21 mouse cellular contexts compared by ENCODE assay signal in the genomic region with DNA sequence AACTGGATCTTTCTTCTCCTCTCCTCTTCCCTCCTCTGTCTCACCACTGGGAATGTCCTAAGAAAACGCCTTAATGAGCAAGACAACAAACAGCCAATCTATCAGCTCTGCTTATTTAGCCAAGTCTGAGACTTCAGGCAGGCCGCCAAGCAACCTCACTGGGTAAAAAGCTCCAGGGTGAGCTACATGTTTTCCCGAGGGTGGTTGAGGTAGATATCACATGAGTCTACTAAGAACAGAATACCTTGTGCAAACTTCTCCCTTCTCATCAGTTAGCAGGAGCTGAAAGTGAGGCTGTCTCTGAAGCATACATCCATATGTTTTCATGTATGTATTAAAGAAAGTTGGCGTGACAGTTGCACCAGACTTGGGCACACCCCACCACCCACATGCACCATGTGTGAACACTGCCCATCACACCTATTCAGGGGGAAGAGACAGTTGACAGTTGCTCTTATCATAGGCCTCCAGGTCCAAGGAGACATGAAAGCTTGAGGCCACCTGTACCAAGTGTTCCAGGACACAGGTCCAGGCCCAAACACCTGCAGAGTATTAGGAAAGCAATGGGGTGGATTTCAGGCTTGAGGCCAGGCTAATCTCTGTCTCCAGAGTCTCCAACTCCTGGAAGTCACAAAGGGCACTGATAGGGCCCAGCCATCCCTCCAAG. TPM values are rescaled to one million over a fixed set of nuclear protein-coding genes. Genes with fewer than 3 reads are reported as not detected.
DNase-seq lines count a peak whose midpoint lies in the region; ATAC-seq and TF ChIP-seq lines count a peak whose summit lies in the region.
"Had no signal": no experiment of that assay in that cellular context is flagged by ENCODE, and none has a peak within 500 bp of the region (broad histone marks: within the 10 kb centered on the region; RNA-seq: fewer than 3 reads in every experiment).

No protein-coding gene starts in this region.

- no peaks in the 10 kb centered on the region for H3K27me3 ChIP-seq in Patski
- H3K27me3 ChIP-seq in liver, embryonic 11.5 days (replicated peaks; ENCODE audit: control insufficient read depth, insufficient read depth, low read length), result no peaks in the 10 kb centered on the region
- H3K27me3 ChIP-seq in intestine, postnatal 0 days (replicated peaks; ENCODE audit: control insufficient read depth, insufficient read depth, low read length), result no peaks in the 10 kb centered on the region
- H3K27me3 ChIP-seq: lung, embryonic 15.5 days had no signal

- no peaks in the 10 kb centered on the region for H3K9me3 ChIP-seq in liver, embryonic 11.5 days (ENCODE audit: control insufficient read depth, low read length)
- H3K9me3 ChIP-seq in intestine, postnatal 0 days (ENCODE audit: control insufficient read depth), result no peaks in the 10 kb centered on the region
- H3K9me3 ChIP-seq: embryonic facial prominence, embryonic 10.5 days; limb, embryonic 10.5 days; lung, embryonic 15.5 days had no signal

- CTCF ChIA-PET in Patski (lab: Charles Lee), result interaction anchor here (0.8 to 1.9 kb wide), 4 partner anchors 15 to 60 kb away, joined by 3 to 9 read pairs (median 4); no protein-coding TSS in a partner anchor

- in situ Hi-C loops in Patski (cut with MboI; ENCODE audit: low pct_unique_long_range_greater_than_20kb), result no loop called here

- H3K4me1 ChIP-seq in liver, embryonic 11.5 days (replicated peaks; ENCODE audit: control insufficient read depth, insufficient read depth, low read length), result peaks cover 61% of the 10 kb centered on the region
- no peaks in the 10 kb centered on the region; the same call in 1 of the 2 replicates for H3K4me1 ChIP-seq in intestine, postnatal 0 days (replicated peaks; ENCODE audit: control insufficient read depth, insufficient read depth, low read length)
- H3K4me1 ChIP-seq: embryonic facial prominence, embryonic 10.5 days; limb, embryonic 10.5 days had no signal

- H3K9ac ChIP-seq in liver, embryonic 11.5 days (ENCODE audit: low read depth, low read length), result no peak overlapping the region
- no peak overlapping the region for H3K9ac ChIP-seq in intestine, postnatal 0 days (ENCODE audit: low read depth, low read length)
- H3K9ac ChIP-seq: lung, embryonic 15.5 days had no signal

- WGBS in liver, embryonic 11.5 days, result 63% methylated on average over 4 of the region's 4 CpGs
- 68% methylated on average over 4 of the region's 4 CpGs for WGBS in intestine, postnatal 0 days

- H3K4me3 ChIP-seq in liver, embryonic 11.5 days (ENCODE audit: low read depth, low read length), result no peak overlapping the region
- H3K4me3 ChIP-seq in intestine, postnatal 0 days (ENCODE audit: low read depth, low read length), result no peak overlapping the region
- H3K4me3 ChIP-seq: embryonic facial prominence, embryonic 10.5 days; erythroblast, embryonic 14.5 days; gastrocnemius, adult 2 months; limb, embryonic 10.5 days; lung, embryonic 15.5 days; myocyte had no signal

- no peak for TF ChIP-seq CTCF in Patski (IDR thresholded peaks at IDR 0.05)
- no peak for TF ChIP-seq CTCF in intestine, postnatal 0 days (IDR thresholded peaks at IDR 0.05; ENCODE audit: low read depth)

- H3K27ac ChIP-seq in liver, embryonic 11.5 days (ENCODE audit: low read depth, low read length), result peak overlapping the region; percentile 97
- no peak overlapping the region for H3K27ac ChIP-seq in intestine, postnatal 0 days (ENCODE audit: low read depth, low read length)
- H3K27ac ChIP-seq: embryonic facial prominence, embryonic 10.5 days; gastrocnemius, adult 2 months; limb, embryonic 10.5 days; lung, embryonic 15.5 days had no signal

- DNase-seq in cerebellum, adult 9-11 months, result peak; percentile 26
- no peak for DNase-seq in cerebellum, adult 9-10 months
- peak; percentile 91 for DNase-seq in Patski (ENCODE audit: low read depth, low spot score)
- no peak for DNase-seq in liver, embryonic 11.5 days (ENCODE audit: low spot score)
- no peak for DNase-seq in kidney, adult 11 months
- DNase-seq in frontal cortex, adult 2 months (ENCODE audit: extremely low spot score in 1 of 2, low spot score in 1 of 2), result no peak
- DNase-seq: adrenal gland, adult 8-10 months; cerebellum, postnatal 36 days; gastrocnemius, adult 2 months; kidney, adult 9 months; kidney, postnatal 4 days; midbrain, embryonic 14.5 days had no signal

- POLR2A ChIA-PET in Patski (lab: Charles Lee), result interaction anchor here (1.0 kb wide), 1 partner anchor 18 kb away, joined by 3 read pairs; no protein-coding TSS in a partner anchor

- H3K36me3 ChIP-seq in liver, embryonic 11.5 days (ENCODE audit: control insufficient read depth, insufficient read depth, low read length), result no peaks in the 10 kb centered on the region
- no peaks in the 10 kb centered on the region for H3K36me3 ChIP-seq in intestine, postnatal 0 days (ENCODE audit: control insufficient read depth, insufficient read depth)
- H3K36me3 ChIP-seq: embryonic facial prominence, embryonic 10.5 days; limb, embryonic 10.5 days; lung, embryonic 15.5 days had no signal

- no peak overlapping the region; the same call in 1 of the 2 replicates for H3K4me2 ChIP-seq in liver, embryonic 11.5 days
- no peak overlapping the region for H3K4me2 ChIP-seq in intestine, postnatal 0 days (replicated peaks; ENCODE audit: low read depth)
- H3K4me2 ChIP-seq: lung, embryonic 15.5 days had no signal

- no peak for ATAC-seq in Patski
- ATAC-seq in liver, embryonic 11.5 days (replicated peaks; ENCODE audit: low FRiP score), result peak; percentile 47
- ATAC-seq in megakaryocyte-erythroid progenitor cell, adult 5-6 weeks (replicated peaks; ENCODE audit: low FRiP score, low TSS enrichment, poor library complexity, severe bottlenecking), result peak; percentile 43
- no peak for ATAC-seq in intestine, postnatal 0 days

RNA-seq across cellular contexts. Expression of a gene that starts 35.8 kb away (rescaled TPM):
- polyA plus RNA-seq in Patski (2021), result 21.1 TPM
- 2.1 TPM in 2 replicates for polyA plus RNA-seq in liver, embryonic 11.5 days (2014; fragmentation: Nextera tagmentation; extraction: Ambion mirVana)
- total RNA-seq in megakaryocyte-erythroid progenitor cell, adult 5-6 weeks (2014; fragmentation: Nextera tagmentation), result 1.5 and 2.3 TPM in 2 replicates
- 1.6 and 2.6 TPM in 2 replicates for total RNA-seq in megakaryocyte-erythroid progenitor cell, adult 5-6 weeks (2017)
- polyA plus RNA-seq in frontal cortex, adult 2 months (2012; rRNA removed), result 114 and 115 TPM in 2 replicates
- polyA plus RNA-seq in intestine, postnatal 0 days (2015; fragmentation: Nextera tagmentation; extraction: Ambion mirVana), result 7.9 and 9.2 TPM in 2 replicates

RNA-seq across cellular contexts. Expression of a gene that starts 44.5 kb away (rescaled TPM):
- 0.46 TPM for polyA plus RNA-seq in Patski (2021)
- polyA plus RNA-seq in liver, embryonic 11.5 days (2014; fragmentation: Nextera tagmentation; extraction: Ambion mirVana), result 5.3 and 5.5 TPM in 2 replicates
- 0.66 TPM in 1 of 2 replicates, not detected in the other for total RNA-seq in megakaryocyte-erythroid progenitor cell, adult 5-6 weeks (2014; fragmentation: Nextera tagmentation)
- total RNA-seq in megakaryocyte-erythroid progenitor cell, adult 5-6 weeks (2017), result 0.57 TPM in 1 of 2 replicates, not detected in the other
- polyA plus RNA-seq in frontal cortex, adult 2 months (2012; rRNA removed), result 19.5 and 19.9 TPM in 2 replicates
- 0.25 and 0.35 TPM in 2 replicates for polyA plus RNA-seq in intestine, postnatal 0 days (2015; fragmentation: Nextera tagmentation; extraction: Ambion mirVana)
- total RNA-seq: granulocyte monocyte progenitor cell, adult 5-6 weeks; neutrophil, adult 5-6 weeks had no signal

Comparison
In these comparisons a context has a peak if more than half of its experiments do, and no peak if none do; other contexts are left out.
1. DNase-seq: peak in cerebellum, adult 9-11 months (single experiment) and Patski (single experiment); none in cerebellum, adult 9-10 months (single experiment), liver, embryonic 11.5 days (single experiment), kidney, adult 11 months (single experiment) and frontal cortex, adult 2 months (0 of 2).
2. ATAC-seq: peak in liver, embryonic 11.5 days (single experiment) and megakaryocyte-erythroid progenitor cell, adult 5-6 weeks (single experiment); none in Patski (single experiment) and intestine, postnatal 0 days (single experiment).